Mouse (Mus musculus) left cerebral cortex, postnatal 36 days (tissue): Measurements from ENCODE around the gene Nfix. TPM values are rescaled to one million over a fixed set of nuclear protein-coding genes. Genes with fewer than 3 reads are reported as not detected.

ENCODE experiments used
- total RNA-seq, 2 experiments: library from RNA; stranded (reverse); gene quantifications; 2 replicates each; pipeline ENCODE4 v1.2.3; 2021

Nfix gene
- total RNA-seq, 2 experiments from 2014 or later: 303 to 353 TPM

Other genes with a start within 250 kb of the Nfix start
- gene Ier2, start 137.5 kb downstream of the Nfix start, total RNA-seq: 10 to 100 TPM in 1 of 2 experiments, 1 to 10 TPM in 1; 5.6 to 27.6 TPM
- gene Trmt1, start 114.0 kb downstream of the Nfix start, total RNA-seq: 100 to 1,000 TPM in 1 of 2 experiments, 10 to 100 TPM in 1; 84.5 to 124 TPM
- gene Nacc1, start 112.5 kb downstream of the Nfix start, total RNA-seq: 10 to 100 TPM; 94.2 to 99.7 TPM
- 1 to 10 TPM; 2.4 to 3.4 TPM for gene Lyl1, start 98.9 kb downstream of the Nfix start, total RNA-seq
- gene G430095P16Rik, start 77.3 kb downstream of the Nfix start, total RNA-seq: not detected
- 10 to 100 TPM; 10.3 to 10.9 TPM for gene Dand5, start 22.5 kb upstream of the Nfix start, total RNA-seq
- gene Gadd45gip1, start 31.2 kb upstream of the Nfix start, total RNA-seq: 10 to 100 TPM; 26.3 to 26.9 TPM
- gene Rad23a, start 40.3 kb upstream of the Nfix start, total RNA-seq: 10 to 100 TPM; 77.9 to 78.8 TPM
- 100 to 1,000 TPM; 435 to 511 TPM for gene Calr, start 46.6 kb upstream of the Nfix start, total RNA-seq
- gene Farsa, start 56.6 kb upstream of the Nfix start, total RNA-seq: 10 to 100 TPM; 46.2 to 47.8 TPM
- 1 to 10 TPM; 8.3 TPM for gene Syce2, start 71.8 kb upstream of the Nfix start, total RNA-seq
- gene Gcdh, start 93.6 kb upstream of the Nfix start, total RNA-seq: 10 to 100 TPM; 29.6 to 42.4 TPM
- not detected for gene Klf1, start 101.6 kb upstream of the Nfix start, total RNA-seq
- gene Dnase2a, start 108.2 kb upstream of the Nfix start, total RNA-seq: 1 to 10 TPM; 3.1 to 4.1 TPM
- 10 to 100 TPM; 85.9 to 94.2 TPM for gene Mast1, start 137.0 kb upstream of the Nfix start, total RNA-seq
- gene Rtbdn, start 146.6 kb upstream of the Nfix start, total RNA-seq: 1 to 10 TPM in 1 of 2 experiments, under 1 TPM in 1; 0.84 to 1.7 TPM
- 1 to 10 TPM in 1 of 2 experiments, not detected in 1; 1.6 TPM for gene Gm49661, start 169.1 kb upstream of the Nfix start, total RNA-seq
- gene Prdx2, start 169.2 kb upstream of the Nfix start, total RNA-seq: 100 to 1,000 TPM; 324 to 340 TPM
- gene Rnaseh2a, start 169.4 kb upstream of the Nfix start, total RNA-seq: 10 to 100 TPM; 41.2 to 55.4 TPM
- 100 to 1,000 TPM in 1 of 2 experiments, 10 to 100 TPM in 1; 43.2 to 133 TPM for gene Junb, start 178.4 kb upstream of the Nfix start, total RNA-seq
- gene Hook2, start 190.3 kb upstream of the Nfix start, total RNA-seq: 10 to 100 TPM in 1 of 2 experiments, 1 to 10 TPM in 1; 8.2 to 10.0 TPM
- not detected for gene Best2, start 214.2 kb upstream of the Nfix start, total RNA-seq
- 100 to 1,000 TPM; 119 to 143 TPM for gene Asna1, start 224.9 kb upstream of the Nfix start, total RNA-seq
- 100 to 1,000 TPM; 124 to 132 TPM for gene Trir, start 226.5 kb upstream of the Nfix start, total RNA-seq
- gene Tnpo2, start 236.6 kb upstream of the Nfix start, total RNA-seq: 100 to 1,000 TPM; 160 to 169 TPM